Mouse (Mus musculus): ENCODE results near the gene Cyb5r2. TPM values are rescaled to one million over a fixed set of nuclear protein-coding genes. Genes with fewer than 3 reads are reported as not detected.

The Cyb5r2 gene
- polyA plus RNA-seq, 2 experiments = 0.02 to 0.04 TPM

- Histone ChIP-seq H3K27me3 (ENCODE audit: control insufficient read depth, insufficient read depth, low read length) (no peaks in the 10 kb centered on the region), H3K9me3 (ENCODE audit: control insufficient read depth, low read length) (no peaks in the 10 kb centered on the region), H3K27ac (no peak overlapping the region), H3K4me1 (replicated peaks; ENCODE audit: control insufficient read depth in 2 of 2, insufficient read depth in 2 of 2, low read length in 1 of 2) (no peaks in the 10 kb centered on the region), H3K9ac (replicated peaks) (no peak overlapping the region), H3K4me2 (ENCODE audit: low read depth) (no peak overlapping the region), H3K36me3 (replicated peaks; ENCODE audit: control insufficient read depth, insufficient read depth, low read depth) (no peaks in the 10 kb centered on the region), H3K4me3 (ENCODE audit: insufficient read depth in 1 of 2, low read depth in 2 of 2, low read length in 2 of 2) (no peak overlapping the region)
- 55% methylated on average over 2 of the region's 2 CpGs for WGBS (ENCODE audit: insufficient replicate concordance)
- DNase-seq (ENCODE audit: low read depth in 3 of 3, low spot score in 3 of 3) (no peak), ATAC-seq (ENCODE audit: insufficient read depth) (no peak)
- TF ChIP-seq EP300 (IDR thresholded peaks at IDR 0.05; ENCODE audit: low read depth) (no peak), CTCF (IDR thresholded peaks at IDR 0.05; ENCODE audit: low read depth) (no peak)
Measured at GRCm38 (mm10) chr7:107733162-107733561, 24.7 kb downstream of the Cyb5r2 start.

DNA sequence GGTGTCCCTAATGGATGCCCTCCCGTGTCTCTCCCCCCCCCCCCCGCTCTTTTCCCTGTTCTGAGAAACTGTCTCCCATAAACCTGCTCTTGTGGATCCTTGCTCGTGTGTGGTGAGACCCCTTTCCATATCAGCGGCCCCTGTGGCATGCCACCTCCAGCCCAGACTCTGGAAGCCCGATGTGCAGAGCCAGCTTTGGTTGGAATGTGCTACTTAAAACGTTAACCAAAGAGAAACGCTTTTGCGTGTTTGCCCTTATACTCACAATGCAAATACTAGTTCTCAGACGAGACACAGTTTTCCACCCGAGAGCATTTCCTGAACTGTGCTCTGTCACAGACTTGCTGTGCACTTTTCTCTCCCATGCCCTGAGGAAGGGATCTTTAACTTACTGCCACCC, 27.2 kb downstream of the Cyb5r2 start:
- no peak for DNase-seq (ENCODE audit: low read depth in 3 of 3, low spot score in 3 of 3)
- WGBS (ENCODE audit: insufficient replicate concordance) = 62% methylated on average over 10 of the region's 10 CpGs
- ATAC-seq (ENCODE audit: insufficient read depth) = no peak
- TF ChIP-seq CTCF (IDR thresholded peaks at IDR 0.05; ENCODE audit: low read depth) (no peak), EP300 (IDR thresholded peaks at IDR 0.05; ENCODE audit: low read depth) (no peak)
- H3K4me2 ChIP-seq (ENCODE audit: low read depth) = no peak overlapping the region
- no peaks in the 10 kb centered on the region for H3K9me3 ChIP-seq (ENCODE audit: control insufficient read depth, low read length)
- H3K27me3 ChIP-seq (ENCODE audit: control insufficient read depth, insufficient read depth, low read length) = no peaks in the 10 kb centered on the region
- H3K36me3 ChIP-seq (replicated peaks; ENCODE audit: control insufficient read depth, insufficient read depth, low read depth) = no peaks in the 10 kb centered on the region
- no peak overlapping the region for H3K9ac ChIP-seq (replicated peaks)
- no peaks in the 10 kb centered on the region for H3K4me1 ChIP-seq (replicated peaks; ENCODE audit: control insufficient read depth in 2 of 2, insufficient read depth in 2 of 2, low read length in 1 of 2)
- H3K27ac ChIP-seq = no peak overlapping the region
- H3K4me3 ChIP-seq (ENCODE audit: insufficient read depth in 1 of 2, low read depth in 2 of 2, low read length in 2 of 2) = no peak overlapping the region

GRCm38 (mm10) chr7:107727538-107727937, 30.3 kb downstream of the Cyb5r2 start:
- TF ChIP-seq EP300 (IDR thresholded peaks at IDR 0.05; ENCODE audit: low read depth) (no peak), CTCF (IDR thresholded peaks at IDR 0.05; ENCODE audit: low read depth) (no peak)
- H3K9ac ChIP-seq (replicated peaks) = no peak overlapping the region
- 43% methylated on average over 3 of the region's 3 CpGs for WGBS (ENCODE audit: insufficient replicate concordance)

GRCm38 (mm10) chr7:107722536-107722935, 35.3 kb downstream of the Cyb5r2 start:
- no peak overlapping the region for H3K4me2 ChIP-seq (ENCODE audit: low read depth)
- no peak for TF ChIP-seq CTCF (IDR thresholded peaks at IDR 0.05; ENCODE audit: low read depth)
- no peak overlapping the region for H3K27ac ChIP-seq
- WGBS (ENCODE audit: insufficient replicate concordance) = 78% methylated on average over 4 of the region's 4 CpGs
- no peaks in the 10 kb centered on the region for H3K36me3 ChIP-seq (replicated peaks; ENCODE audit: control insufficient read depth, insufficient read depth, low read depth)
- no peak overlapping the region for H3K4me3 ChIP-seq (ENCODE audit: insufficient read depth in 1 of 2, low read depth in 2 of 2, low read length in 2 of 2)
- no peaks in the 10 kb centered on the region for H3K9me3 ChIP-seq (ENCODE audit: control insufficient read depth, low read length)
- DNase-seq (ENCODE audit: low read depth in 3 of 3, low spot score in 3 of 3) (no peak), ATAC-seq (ENCODE audit: insufficient read depth) (no peak)
- H3K27me3 ChIP-seq (ENCODE audit: control insufficient read depth, insufficient read depth, low read length) = no peaks in the 10 kb centered on the region
- no peak overlapping the region for H3K9ac ChIP-seq (replicated peaks)
- no peaks in the 10 kb centered on the region for H3K4me1 ChIP-seq (replicated peaks; ENCODE audit: control insufficient read depth in 2 of 2, insufficient read depth in 2 of 2, low read length in 1 of 2)

More at GRCm38 (mm10) chr7:107727538-107727937, 30.3 kb downstream of the Cyb5r2 start:
- H3K4me2 ChIP-seq (ENCODE audit: low read depth) = no peak overlapping the region
- H3K4me1 ChIP-seq (replicated peaks; ENCODE audit: control insufficient read depth in 2 of 2, insufficient read depth in 2 of 2, low read length in 1 of 2) = no peaks in the 10 kb centered on the region
- H3K4me3 ChIP-seq (ENCODE audit: insufficient read depth in 1 of 2, low read depth in 2 of 2, low read length in 2 of 2) = no peak overlapping the region
- ATAC-seq (ENCODE audit: insufficient read depth) (no peak), DNase-seq (ENCODE audit: low read depth in 3 of 3, low spot score in 3 of 3) (no peak)
- H3K27ac ChIP-seq = no peak overlapping the region
- no peaks in the 10 kb centered on the region for H3K27me3 ChIP-seq (ENCODE audit: control insufficient read depth, insufficient read depth, low read length)
- no peaks in the 10 kb centered on the region for H3K36me3 ChIP-seq (replicated peaks; ENCODE audit: control insufficient read depth, insufficient read depth, low read depth)
- no peaks in the 10 kb centered on the region for H3K9me3 ChIP-seq (ENCODE audit: control insufficient read depth, low read length)

- no peak overlapping the region for H3K9ac ChIP-seq (replicated peaks)
- ATAC-seq (ENCODE audit: insufficient read depth) (no peak), DNase-seq (ENCODE audit: low read depth in 3 of 3, low spot score in 3 of 3) (no peak)
- H3K4me2 ChIP-seq (ENCODE audit: low read depth) = no peak overlapping the region
- 52% methylated on average over 1 of the region's 1 CpGs for WGBS (ENCODE audit: insufficient replicate concordance)
- H3K27ac ChIP-seq = no peak overlapping the region
- TF ChIP-seq EP300 (IDR thresholded peaks at IDR 0.05; ENCODE audit: low read depth) = no peak
- TF ChIP-seq CTCF (IDR thresholded peaks at IDR 0.05; ENCODE audit: low read depth) = no peak
- H3K4me1 ChIP-seq (replicated peaks; ENCODE audit: control insufficient read depth in 2 of 2, insufficient read depth in 2 of 2, low read length in 1 of 2) = no peaks in the 10 kb centered on the region
- no peak overlapping the region for H3K4me3 ChIP-seq (ENCODE audit: insufficient read depth in 1 of 2, low read depth in 2 of 2, low read length in 2 of 2)
- no peaks in the 10 kb centered on the region for H3K36me3 ChIP-seq (replicated peaks; ENCODE audit: control insufficient read depth, insufficient read depth, low read depth)
- no peaks in the 10 kb centered on the region for H3K9me3 ChIP-seq (ENCODE audit: control insufficient read depth, low read length)
- H3K27me3 ChIP-seq (ENCODE audit: control insufficient read depth, insufficient read depth, low read length) = no peaks in the 10 kb centered on the region
Measured at GRCm38 (mm10) chr7:107720771-107721170, 37.1 kb downstream of the Cyb5r2 start.

All from liver, embryonic 14.5 days (tissue).